Mouse (Mus musculus) brain, embryonic 14.5 days (tissue): ENCODE measurements at regions not wholly inside any gene's neighbourhood (a gene's known extent, or its start where the extent isn't known, plus 50 kb on each side); places are given as distances from the start of the nearest gene placed in this dataset.

Experiments
- DNase-seq: peaks from one replicate; pipeline ENCODE4 v3.0.0-alpha.2; 2011; ENCODE audit warnings: low read depth
- CTCF ChIP-seq: fragments of 200-500 bp; IDR thresholded peaks from 2 replicates; pipeline ENCODE4 v1.5.1; 2012; ENCODE audit warnings: inconsistent platforms, mild to moderate bottlenecking, moderate library complexity, borderline replicate concordance; ENCODE audit not compliant: insufficient read depth, insufficient read length; ENCODE audit errors: extremely low read depth
- POLR2A ChIP-seq: fragments of 200-500 bp; IDR thresholded peaks from 2 replicates; pipeline ENCODE4 v1.6.1; 2012; ENCODE audit warnings: mild to moderate bottlenecking, inconsistent platforms, borderline replicate concordance; ENCODE audit not compliant: poor library complexity, insufficient read depth, insufficient read length, severe bottlenecking; ENCODE audit errors: extremely low read depth

GRCm38 (mm10) chr14:98625867-98626266 lies 368.3 kb downstream of the Rpl36a-ps1 start:
- DNase-seq, result no peak
- TF ChIP-seq CTCF, result no peak
- no peak for TF ChIP-seq POLR2A

GRCm38 (mm10) chr14:98605772-98606171 lies 388.3 kb downstream of the Rpl36a-ps1 start:
- TF ChIP-seq POLR2A (no peak), CTCF (no peak)
- DNase-seq, result no peak

GRCm38 (mm10) chr14:98596252-98596651 lies 397.9 kb downstream of the Rpl36a-ps1 start:
- TF ChIP-seq POLR2A (no peak), CTCF (no peak)
- DNase-seq, result no peak

- peak; percentile 59 for DNase-seq
- no peak for TF ChIP-seq POLR2A
- TF ChIP-seq CTCF, result peak; percentile 52
Observed at GRCm38 (mm10) chr14:98589846-98590245, 404.3 kb downstream of the Rpl36a-ps1 start.

GRCm38 (mm10) chr14:98571644-98572043 lies 402.1 kb upstream of the Dach1 start:
- no peak for DNase-seq
- no peak for TF ChIP-seq CTCF
- TF ChIP-seq POLR2A, result no peak

GRCm38 (mm10) chr14:98562002-98562401 lies 392.4 kb upstream of the Dach1 start:
- no peak for DNase-seq
- TF ChIP-seq POLR2A (no peak), CTCF (no peak)

- TF ChIP-seq CTCF (no peak), POLR2A (no peak)
- no peak for DNase-seq
Observed at GRCm38 (mm10) chr14:98539792-98540191, 370.2 kb upstream of the Dach1 start.

GRCm38 (mm10) chr14:98538267-98538666 lies 368.7 kb upstream of the Dach1 start:
- peak; percentile 82 for DNase-seq
- TF ChIP-seq CTCF (no peak), POLR2A (no peak)

GRCm38 (mm10) chr14:98533600-98533999 lies 364.0 kb upstream of the Dach1 start:
- TF ChIP-seq POLR2A, result no peak
- TF ChIP-seq CTCF, result no peak
- no peak for DNase-seq

GRCm38 (mm10) chr14:98520966-98521365 lies 351.4 kb upstream of the Dach1 start:
- TF ChIP-seq POLR2A (no peak), CTCF (no peak)
- DNase-seq, result no peak

- no peak for TF ChIP-seq CTCF
- no peak for TF ChIP-seq POLR2A
- DNase-seq, result peak; percentile 4
Observed at GRCm38 (mm10) chr14:98505321-98505720, 335.8 kb upstream of the Dach1 start.

- no peak for DNase-seq
- TF ChIP-seq CTCF, result no peak
- TF ChIP-seq POLR2A, result no peak
Observed at GRCm38 (mm10) chr14:98477416-98477815, 307.9 kb upstream of the Dach1 start.
